Mouse (Mus musculus) ES-E14 (cell line): ENCODE data around the gene Zfp507. TPM values are rescaled to one million over a fixed set of nuclear protein-coding genes. Genes with fewer than 3 reads are reported as not detected.

ENCODE experiments used
- DNase-seq: peaks from one replicate; pipeline ENCODE4 v3.0.0-alpha.2; 2013; ENCODE audit warnings: low read depth, low spot score
- H3K27ac ChIP-seq: 2 replicates; pipeline ENCODE4 v1.5.1; 2012; ENCODE audit warnings: low read depth, mild to moderate bottlenecking, low read length, moderate library complexity, mixed read lengths; ENCODE audit not compliant: poor library complexity, insufficient read depth, severe bottlenecking
- H3K36me3 ChIP-seq: 2 replicates; pipeline ENCODE4 v1.6.1; 2012; ENCODE audit warnings: mild to moderate bottlenecking, low read length, moderate library complexity, mixed read lengths; ENCODE audit not compliant: control insufficient read depth, poor library complexity, insufficient read depth, severe bottlenecking
- H3K4me1 ChIP-seq, 2 experiments: fragments of 150-350 bp in 1 of 2; sonication (generic) in 1 of 2; 2 replicates each; pipeline ENCODE4 v1.6.1; 2012; ENCODE audit warnings: low read length in 2 of 2, mild to moderate bottlenecking in 1 of 2, mixed read lengths in 1 of 2; ENCODE audit not compliant: control insufficient read depth in 2 of 2, insufficient read depth in 2 of 2, poor library complexity in 1 of 2
- H3K4me3 ChIP-seq, 2 experiments: fragments of 150-350 bp in 1 of 2; sonication (generic) in 1 of 2; 2 replicates each; pipeline ENCODE4 v1.5.1; 2012; ENCODE audit warnings: low read length in 2 of 2, low read depth in 1 of 2, mild to moderate bottlenecking in 1 of 2, mixed read lengths in 1 of 2; ENCODE audit not compliant: insufficient read depth in 1 of 2, poor library complexity in 1 of 2, severe bottlenecking in 1 of 2
- H3K9ac ChIP-seq: 2 replicates; pipeline ENCODE4 v1.6.1; 2012; ENCODE audit warnings: low read depth, mild to moderate bottlenecking, low read length, mixed read lengths; ENCODE audit not compliant: poor library complexity, insufficient read depth, severe bottlenecking
- H3K9me3 ChIP-seq: fragments of 150-350 bp; sonication (generic); 2 replicates; pipeline ENCODE4 v1.6.1; 2012; ENCODE audit warnings: low read depth, mild to moderate bottlenecking, low read length; ENCODE audit not compliant: control insufficient read depth, insufficient read depth
- CHD2 ChIP-seq: IDR thresholded peaks from 2 replicates; pipeline ENCODE4 v1.6.1; 2014; ENCODE audit warnings: mild to moderate bottlenecking, low read depth, low read length, inconsistent platforms
- HCFC1 ChIP-seq: IDR thresholded peaks from 2 replicates; pipeline ENCODE4 v1.6.1; 2012; ENCODE audit warnings: low read length, inconsistent platforms, borderline replicate concordance; ENCODE audit not compliant: insufficient read depth
- MAFK ChIP-seq: IDR thresholded peaks from 2 replicates; pipeline ENCODE4 v1.6.1; 2014; ENCODE audit warnings: mild to moderate bottlenecking, low read depth, low read length, inconsistent platforms; ENCODE audit not compliant: insufficient read depth
- ZC3H11A ChIP-seq: IDR thresholded peaks from 2 replicates; pipeline ENCODE4 v1.6.1; 2012; ENCODE audit warnings: low read depth, mild to moderate bottlenecking, inconsistent platforms, low read length, borderline replicate concordance
- ZNF384 ChIP-seq: IDR thresholded peaks from 2 replicates; pipeline ENCODE4 v1.6.1; 2012; ENCODE audit warnings: low read depth, low read length, inconsistent platforms
- in situ Hi-C, 2 experiments: fragments of 600-800 bp; cut with MboI; formaldehyde crosslinking; loops; one replicate each; pipeline ENCODE4 v1.15.1; 2025; ENCODE audit warnings: low sequenced_read_pairs in 2 of 2, inconsistent platforms in 1 of 2; ENCODE audit not compliant: unreplicated experiment in 2 of 2
- total RNA-seq: library from RNA; depleted of rRNA; stranded (reverse); fragments of 300-350 nt; gene quantifications from 2 replicates; pipeline ENCODE4 v1.2.3, GENCODE M21; 2012; rRNA removed

The Zfp507 gene
- 25.8 and 33.6 TPM in 2 replicates for total RNA-seq

GRCm38 (mm10) chr7:35802906-35803595, at the start of gene Zfp507:
Gene Zfp507 (minus strand): TSS chr7:35803003.
- Histone ChIP-seq H3K36me3 (peaks cover 9% of the 10 kb centered on the region), H3K9ac (peak within 1 kb of the TSS; percentile 87), H3K27ac (peak within 1 kb of the TSS; percentile 6), H3K9me3 (no peaks in the 10 kb centered on the region), H3K4me1 (peaks cover 2 to 13% of the 10 kb centered on the region in 2 experiments; a peak in 3 of 4 replicates), H3K4me3 (peak within 1 kb of the TSS; percentile 82 to 89)
- TF ChIP-seq CHD2 (no peak), HCFC1 (0 out of 2 replicates have a peak, but pooled peaks have one; percentile 54), MAFK (no peak), ZC3H11A (no peak), ZNF384 (peak; percentile 94)
- in situ Hi-C loops, result no loop called here
- peak; percentile 75 for DNase-seq

GRCm38 (mm10) chr7:35850426-35850825, 47.6 kb upstream of the Zfp507 start:
- H3K4me1 ChIP-seq, result no peaks in the 10 kb centered on the region

GRCm38 (mm10) chr7:35848526-35848925, 45.7 kb upstream of the Zfp507 start:
- no peaks in the 10 kb centered on the region for H3K4me1 ChIP-seq
- no peaks in the 10 kb centered on the region for H3K36me3 ChIP-seq
- DNase-seq, result no peak
- no peak overlapping the region for H3K9ac ChIP-seq
- no peak for TF ChIP-seq ZNF384
- TF ChIP-seq MAFK, result no peak
- TF ChIP-seq HCFC1, result no peak
- no peak for TF ChIP-seq ZC3H11A
- TF ChIP-seq CHD2, result no peak
- in situ Hi-C loops, result no loop called here
- no peak overlapping the region for H3K27ac ChIP-seq
- no peaks in the 10 kb centered on the region for H3K9me3 ChIP-seq
- no peak overlapping the region for H3K4me3 ChIP-seq

More at GRCm38 (mm10) chr7:35850426-35850825, 47.6 kb upstream of the Zfp507 start:
- H3K9ac ChIP-seq, result no peak overlapping the region
- in situ Hi-C loops, result no loop called here
- TF ChIP-seq MAFK (no peak), ZC3H11A (no peak), CHD2 (no peak), HCFC1 (no peak), ZNF384 (no peak)
- no peaks in the 10 kb centered on the region for H3K36me3 ChIP-seq
- H3K4me3 ChIP-seq, result no peak overlapping the region
- H3K27ac ChIP-seq, result no peak overlapping the region
- DNase-seq, result no peak
- no peaks in the 10 kb centered on the region for H3K9me3 ChIP-seq

- Histone ChIP-seq H3K27ac (no peak overlapping the region), H3K4me3 (no peak overlapping the region), H3K9ac (no peak overlapping the region), H3K9me3 (no peaks in the 10 kb centered on the region), H3K4me1 (no peaks in the 10 kb centered on the region), H3K36me3 (no peaks in the 10 kb centered on the region)
- DNase-seq, result no peak
- in situ Hi-C loops, result no loop called here
- TF ChIP-seq ZNF384 (no peak), HCFC1 (no peak), ZC3H11A (no peak), CHD2 (no peak), MAFK (no peak)
These were observed 37.7 kb upstream of the Zfp507 start for GRCm38 (mm10) chr7:35840504-35840903.

GRCm38 (mm10) chr7:35836851-35837250, 34.0 kb upstream of the Zfp507 start:
- H3K4me1 ChIP-seq, result no peaks in the 10 kb centered on the region
- H3K27ac ChIP-seq, result no peak overlapping the region
- TF ChIP-seq MAFK, result no peak
- no peak for TF ChIP-seq ZNF384
- no peak for TF ChIP-seq ZC3H11A
- no peak for TF ChIP-seq HCFC1
- no peak for TF ChIP-seq CHD2
- H3K9ac ChIP-seq, result no peak overlapping the region
- H3K9me3 ChIP-seq, result no peaks in the 10 kb centered on the region
- DNase-seq, result no peak
- H3K4me3 ChIP-seq, result no peak overlapping the region
- H3K36me3 ChIP-seq, result no peaks in the 10 kb centered on the region
- in situ Hi-C loops, result no loop called here
